Mouse (Mus musculus) testis, adult 2 months (tissue): ENCODE data around the gene Atp5g1. TPM values are rescaled to one million over a fixed set of nuclear protein-coding genes. Genes with fewer than 3 reads are reported as not detected.

Experiments used
- H3K27ac ChIP-seq: fragments of 200-500 bp; 2 replicates; pipeline ENCODE4 v1.5.1; 2012; ENCODE audit warnings: low read depth, low read length; ENCODE audit not compliant: control insufficient read depth, insufficient read depth
- H3K27me3 ChIP-seq: fragments of 200-500 bp; 2 replicates; pipeline ENCODE4 v1.6.1; 2012; ENCODE audit warnings: mild to moderate bottlenecking, low read length, moderate library complexity; ENCODE audit not compliant: control insufficient read depth, insufficient read depth
- H3K36me3 ChIP-seq: fragments of 200-500 bp; 2 replicates; pipeline ENCODE4 v1.6.1; 2012; ENCODE audit warnings: mild to moderate bottlenecking, low read length; ENCODE audit not compliant: control insufficient read depth, insufficient read depth
- H3K4me1 ChIP-seq: fragments of 200-500 bp; 2 replicates; pipeline ENCODE4 v1.6.1; 2012; ENCODE audit warnings: low read length; ENCODE audit not compliant: control insufficient read depth, insufficient read depth
- H3K4me3 ChIP-seq: fragments of 200-500 bp; 2 replicates; pipeline ENCODE4 v1.5.1; 2012; ENCODE audit warnings: low read depth, mild to moderate bottlenecking, low read length, moderate library complexity, mixed read lengths; ENCODE audit not compliant: control insufficient read depth
- CTCF ChIP-seq: fragments of 200-500 bp; IDR thresholded peaks from 2 replicates; pipeline ENCODE4 v1.5.1; 2012; ENCODE audit warnings: low read depth, mild to moderate bottlenecking, inconsistent platforms, low read length, moderate library complexity; ENCODE audit not compliant: control insufficient read depth, insufficient read depth, insufficient replicate concordance
- POLR2A ChIP-seq: fragments of 200-500 bp; IDR thresholded peaks from 2 replicates; pipeline ENCODE4 v1.6.1; 2012; ENCODE audit warnings: low read depth, mild to moderate bottlenecking, inconsistent platforms, low read length, moderate library complexity; ENCODE audit not compliant: control insufficient read depth
- polyA plus RNA-seq: library from polyadenylated mRNA; depleted of rRNA; stranded (reverse); fragments of >200 nt; gene quantifications from 2 replicates; pipeline ENCODE4 v1.2.3, GENCODE M21; 2012

Gene Atp5g1
- polyA plus RNA-seq, 1 experiment = 234 TPM

- Histone ChIP-seq H3K27me3 (no peaks in the 10 kb centered on the region), H3K36me3 (no peaks in the 10 kb centered on the region), H3K4me3 (no peak overlapping the region), H3K4me1 (peaks cover 4% of the 10 kb centered on the region; the same call in 1 of the 2 replicates), H3K27ac (no peak overlapping the region)
- TF ChIP-seq POLR2A (no peak), CTCF (no peak)
Measured at GRCm38 (mm10) chr11:96082682-96083081, 7.2 kb upstream of the Atp5g1 start.

DNA sequence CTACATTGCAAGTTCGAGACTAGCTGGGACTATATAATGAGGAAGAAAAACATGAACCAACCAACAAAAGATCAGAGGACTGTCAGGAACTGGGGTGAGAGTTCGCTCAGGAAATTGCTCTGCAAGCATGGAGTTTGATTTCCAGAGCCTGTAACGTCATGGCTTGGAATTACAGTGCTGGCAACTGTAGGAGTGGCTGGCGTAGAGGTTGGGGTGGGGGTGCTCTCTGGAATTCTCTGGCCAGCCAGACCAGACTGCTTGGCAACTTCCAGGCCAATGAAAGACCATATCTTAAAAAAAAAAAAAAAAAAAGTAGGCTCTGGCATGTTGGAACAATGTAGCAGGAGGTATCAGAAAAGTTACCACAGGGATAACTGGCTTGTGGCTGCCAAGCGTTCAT lies 5.3 kb upstream of the Atp5g1 start:
- Histone ChIP-seq H3K27ac (0 out of 2 replicates have a peak overlapping the region, but pooled peaks have one; percentile 21), H3K4me3 (no peak overlapping the region), H3K27me3 (no peaks in the 10 kb centered on the region), H3K4me1 (peaks cover 6% of the 10 kb centered on the region), H3K36me3 (no peaks in the 10 kb centered on the region)
- TF ChIP-seq POLR2A (no peak), CTCF (no peak)

DNA sequence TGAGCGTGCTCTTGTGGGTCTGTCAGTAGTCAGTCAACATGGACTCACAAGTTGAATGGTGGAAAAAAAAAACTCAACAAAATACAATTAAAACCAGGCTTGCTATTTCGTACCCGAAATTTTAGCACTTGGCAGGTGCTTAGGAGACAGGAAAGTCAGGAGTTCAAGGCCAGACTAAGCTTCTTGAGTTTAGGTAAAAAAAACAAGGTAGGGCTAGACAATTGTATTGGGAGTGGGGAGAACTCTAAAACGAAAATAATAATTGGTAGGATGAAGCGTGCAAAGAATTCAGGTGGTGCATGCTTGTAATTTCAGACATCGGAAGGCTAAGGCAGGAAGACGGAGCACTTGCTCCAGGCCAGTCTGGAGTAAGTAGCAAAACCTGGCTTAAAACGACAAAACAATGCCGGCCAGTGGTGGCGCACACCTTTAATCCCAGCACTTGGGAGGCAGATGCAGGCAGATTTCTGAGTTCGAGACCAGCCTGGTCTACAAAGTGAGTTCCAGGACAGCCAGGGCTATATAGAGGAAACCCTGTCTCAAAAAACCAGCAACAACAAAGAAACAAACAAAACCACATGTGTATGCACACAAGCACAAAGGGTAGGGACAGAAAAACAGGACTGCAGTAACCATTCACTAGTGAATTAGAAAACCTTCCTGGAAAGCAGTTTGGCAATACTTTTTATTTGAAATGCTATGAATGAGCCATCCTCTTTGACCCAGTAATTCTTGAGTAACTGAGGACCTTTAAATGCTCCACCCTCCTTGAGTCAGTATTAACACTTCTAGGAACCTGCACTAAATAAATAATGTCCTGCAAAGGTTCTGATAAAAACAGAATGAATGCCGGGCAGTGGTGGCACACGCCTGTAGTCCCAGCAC lies 993 bp upstream of the Atp5g1 start:
- Histone ChIP-seq H3K4me1 (peaks cover 9% of the 10 kb centered on the region), H3K4me3 (peak overlapping the region; percentile 92), H3K27ac (peak overlapping the region; percentile 74), H3K36me3 (no peaks in the 10 kb centered on the region), H3K27me3 (no peaks in the 10 kb centered on the region)
- no peak for TF ChIP-seq CTCF
- TF ChIP-seq POLR2A = no peak

GRCm38 (mm10) chr11:96075177-96075508 lies 327 bp downstream of the Atp5g1 start:
- Histone ChIP-seq H3K27ac (peak overlapping the region; percentile 73), H3K27me3 (no peaks in the 10 kb centered on the region), H3K36me3 (no peaks in the 10 kb centered on the region), H3K4me3 (peak overlapping the region; percentile 92), H3K4me1 (peaks cover 5% of the 10 kb centered on the region)
- no peak for TF ChIP-seq POLR2A
- TF ChIP-seq CTCF = no peak

- TF ChIP-seq POLR2A (no peak), CTCF (no peak)
- Histone ChIP-seq H3K27ac (no peak overlapping the region; the same call in 1 of the 2 replicates), H3K4me3 (peak overlapping the region; percentile 92), H3K27me3 (no peaks in the 10 kb centered on the region), H3K4me1 (peaks cover 5% of the 10 kb centered on the region), H3K36me3 (no peaks in the 10 kb centered on the region)
Measured at GRCm38 (mm10) chr11:96074351-96075176, 906 bp downstream of the Atp5g1 start.

- no peak for TF ChIP-seq CTCF
- no peak for TF ChIP-seq POLR2A
- H3K4me3 ChIP-seq = no peak overlapping the region
Measured at GRCm38 (mm10) chr11:96073295-96073993, 2.0 kb downstream of the Atp5g1 start.

DNA sequence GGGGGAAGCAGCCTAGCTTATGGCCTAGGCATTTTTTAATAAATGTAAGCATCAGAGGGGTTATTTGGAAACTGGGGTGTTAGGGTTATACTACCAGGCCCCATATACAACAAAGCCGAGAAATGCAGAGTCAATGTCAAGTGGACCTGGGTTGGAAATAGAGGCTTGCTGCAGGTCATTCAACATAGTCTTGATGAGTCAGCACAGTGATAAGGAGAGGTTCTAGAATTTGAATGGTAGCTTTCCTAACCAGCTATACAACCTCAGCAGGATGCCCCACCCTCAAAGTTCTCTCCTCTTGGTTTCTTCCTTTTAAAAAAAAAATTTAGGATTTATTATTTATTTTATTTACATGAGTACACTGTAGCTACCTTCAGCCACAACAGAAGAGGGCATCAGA lies 4.5 kb downstream of the Atp5g1 start:
- H3K27ac ChIP-seq = no peak overlapping the region
- H3K4me3 ChIP-seq = no peak overlapping the region
- H3K4me1 ChIP-seq = peaks cover 3% of the 10 kb centered on the region
- H3K27me3 ChIP-seq = no peaks in the 10 kb centered on the region
- TF ChIP-seq CTCF (no peak), POLR2A (no peak)
- no peaks in the 10 kb centered on the region for H3K36me3 ChIP-seq

More at GRCm38 (mm10) chr11:96073295-96073993, 2.0 kb downstream of the Atp5g1 start:
- no peaks in the 10 kb centered on the region for H3K36me3 ChIP-seq
- no peak overlapping the region for H3K27ac ChIP-seq
- peaks cover 5% of the 10 kb centered on the region for H3K4me1 ChIP-seq
- H3K27me3 ChIP-seq = no peaks in the 10 kb centered on the region
